ENCODE assay signal across 8 mouse cellular contexts in the genomic region with DNA sequence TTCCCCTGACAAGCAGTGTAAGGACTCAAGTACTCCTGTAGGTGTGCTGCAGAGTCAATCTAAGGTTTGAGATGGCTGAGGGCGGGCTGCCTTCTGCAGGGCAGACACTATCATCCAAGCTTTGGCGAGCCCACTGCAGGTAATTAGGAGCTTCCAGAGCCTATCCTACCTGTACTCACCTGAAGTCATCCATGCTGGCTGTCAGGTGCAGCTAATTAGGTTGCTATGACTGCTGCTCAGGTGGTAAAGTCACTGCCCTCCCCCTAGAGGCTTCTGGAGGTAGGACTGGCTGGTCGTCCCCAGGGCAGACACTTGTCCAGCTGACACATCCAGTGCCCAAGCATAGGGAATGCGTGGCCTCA. TPM values are rescaled to one million over a fixed set of nuclear protein-coding genes. Genes with fewer than 3 reads are reported as not detected.
A peak's percentile ranks its signal among the peaks of the same experiment; 100 is the strongest.
DNase-seq lines count a peak whose midpoint lies in the region; ATAC-seq and TF ChIP-seq lines count a peak whose summit lies in the region.

No protein-coding gene starts in this region.

- no peaks in the 10 kb centered on the region; the same call in 1 of the 2 replicates for H3K36me3 ChIP-seq in heart, adult 2 months (ENCODE audit: control insufficient read depth, insufficient read depth, low read length)
- H3K36me3 ChIP-seq in embryonic facial prominence, embryonic 14.5 days (ENCODE audit: control insufficient read depth, insufficient read depth, low read length), result peaks cover 53% of the 10 kb centered on the region
- peaks cover 45% of the 10 kb centered on the region for H3K36me3 ChIP-seq in intestine, embryonic 15.5 days
- H3K36me3 ChIP-seq in liver, embryonic 15.5 days (replicated peaks), result peaks cover 58% of the 10 kb centered on the region
- peaks cover 52% of the 10 kb centered on the region for H3K36me3 ChIP-seq in neural tube, embryonic 14.5 days (ENCODE audit: control insufficient read depth, insufficient read depth, low read length)

- peaks cover 3% of the 10 kb centered on the region for H3K27me3 ChIP-seq in heart, adult 2 months (ENCODE audit: control insufficient read depth, insufficient read depth, low read length)
- H3K27me3 ChIP-seq in embryonic facial prominence, embryonic 14.5 days (replicated peaks; ENCODE audit: control insufficient read depth, insufficient read depth, low read length), result no peaks in the 10 kb centered on the region
- H3K27me3 ChIP-seq in intestine, embryonic 15.5 days (replicated peaks), result peaks cover 3% of the 10 kb centered on the region; the same call in 1 of the 2 replicates
- H3K27me3 ChIP-seq in liver, embryonic 15.5 days, result peaks cover 29% of the 10 kb centered on the region
- H3K27me3 ChIP-seq in neural tube, embryonic 14.5 days (ENCODE audit: control insufficient read depth, insufficient read depth, low read length), result no peaks in the 10 kb centered on the region

- no peak overlapping the region for H3K27ac ChIP-seq in heart, adult 2 months
- no peak overlapping the region for H3K27ac ChIP-seq in embryonic facial prominence, embryonic 14.5 days (replicated peaks; ENCODE audit: low read depth, low read length)
- no peak overlapping the region for H3K27ac ChIP-seq in intestine, embryonic 15.5 days
- no peak overlapping the region for H3K27ac ChIP-seq in liver, embryonic 15.5 days (replicated peaks)
- peak overlapping the region; percentile 28; the same call in 1 of the 2 replicates for H3K27ac ChIP-seq in neural tube, embryonic 14.5 days (ENCODE audit: low read depth, low read length)

- no peak overlapping the region for H3K9ac ChIP-seq in heart, adult 2 months (ENCODE audit: low read depth, low read length)
- no peak overlapping the region for H3K9ac ChIP-seq in embryonic facial prominence, embryonic 14.5 days (ENCODE audit: low read depth, low read length)
- no peak overlapping the region for H3K9ac ChIP-seq in intestine, embryonic 15.5 days
- no peak overlapping the region for H3K9ac ChIP-seq in liver, embryonic 15.5 days
- no peak overlapping the region for H3K9ac ChIP-seq in neural tube, embryonic 14.5 days (replicated peaks; ENCODE audit: low read depth, low read length)

- no peak for TF ChIP-seq EP300 in heart, adult 2 months (IDR thresholded peaks at IDR 0.05; ENCODE audit: insufficient read depth, low read depth, low read length)

- no peaks in the 10 kb centered on the region for H3K9me3 ChIP-seq in embryonic facial prominence, embryonic 14.5 days (ENCODE audit: control insufficient read depth, low read length)
- H3K9me3 ChIP-seq in intestine, embryonic 15.5 days, result no peaks in the 10 kb centered on the region
- H3K9me3 ChIP-seq in liver, embryonic 15.5 days (replicated peaks), result no peaks in the 10 kb centered on the region
- H3K9me3 ChIP-seq in neural tube, embryonic 14.5 days (ENCODE audit: control insufficient read depth, low read length), result no peaks in the 10 kb centered on the region

- no peaks in the 10 kb centered on the region for H3K4me1 ChIP-seq in heart, adult 2 months (ENCODE audit: control insufficient read depth, insufficient read depth, low read length)
- H3K4me1 ChIP-seq in embryonic facial prominence, embryonic 14.5 days (ENCODE audit: control insufficient read depth, insufficient read depth, low read length), result peaks cover 25% of the 10 kb centered on the region
- peaks cover 28% of the 10 kb centered on the region for H3K4me1 ChIP-seq in intestine, embryonic 15.5 days (replicated peaks)
- H3K4me1 ChIP-seq in liver, embryonic 15.5 days (replicated peaks), result peaks cover 34% of the 10 kb centered on the region
- peaks cover 20% of the 10 kb centered on the region for H3K4me1 ChIP-seq in neural tube, embryonic 14.5 days (ENCODE audit: control insufficient read depth, insufficient read depth, low read length)

- peak; percentile 65 for TF ChIP-seq CTCF in heart, adult 2 months (IDR thresholded peaks at IDR 0.05)

- DNase-seq in heart, adult 2 months, result peak in 1 of 2 experiments; percentile 44
- DNase-seq in heart, adult 9 months (ENCODE audit: low spot score in 2 of 2), result no peak
- DNase-seq in R1 (ENCODE audit: low read depth, low spot score), result peak; percentile 60
- no peak for DNase-seq in embryonic facial prominence, embryonic 14.5 days (ENCODE audit: low spot score)
- no peak for DNase-seq in urinary bladder, adult 2 months (ENCODE audit: low spot score)

- intact Hi-C loops in heart, adult 2 months (cut with DNase I), result loop anchor here (1.0 to 5.0 kb wide), 4 partner anchors 28 to 137 kb away; a partner anchor contains a TSS

- no peaks in the 10 kb centered on the region for H3K79me2 ChIP-seq in heart, adult 2 months (replicated peaks; ENCODE audit: control insufficient read depth, insufficient read depth, low read length)

- no peak overlapping the region for H3K4me3 ChIP-seq in heart, adult 2 months
- H3K4me3 ChIP-seq in embryonic facial prominence, embryonic 14.5 days (ENCODE audit: low read depth, low read length), result no peak overlapping the region
- H3K4me3 ChIP-seq in intestine, embryonic 15.5 days (replicated peaks), result no peak overlapping the region
- no peak overlapping the region for H3K4me3 ChIP-seq in liver, embryonic 15.5 days (replicated peaks)
- H3K4me3 ChIP-seq in neural tube, embryonic 14.5 days (ENCODE audit: low read depth, low read length), result no peak overlapping the region

- TF ChIP-seq POLR2A in heart, adult 2 months (IDR thresholded peaks at IDR 0.05; ENCODE audit: insufficient read depth, low read depth, low read length), result no peak

- 60% methylated on average over 4 of the region's 4 CpGs for WGBS in heart, adult 2 months
- 56% methylated on average over 4 of the region's 4 CpGs for WGBS in embryonic facial prominence, embryonic 14.5 days
- WGBS in intestine, embryonic 15.5 days, result 48% methylated on average over 4 of the region's 4 CpGs
- WGBS in liver, embryonic 15.5 days (ENCODE audit: insufficient replicate concordance), result 47% methylated on average over 4 of the region's 4 CpGs
- 59% methylated on average over 4 of the region's 4 CpGs for WGBS in neural tube, embryonic 14.5 days

- no peak overlapping the region for H3K4me2 ChIP-seq in embryonic facial prominence, embryonic 14.5 days (ENCODE audit: low read depth, low read length)
- no peak overlapping the region for H3K4me2 ChIP-seq in intestine, embryonic 15.5 days (replicated peaks)
- H3K4me2 ChIP-seq in liver, embryonic 15.5 days, result no peak overlapping the region
- H3K4me2 ChIP-seq in neural tube, embryonic 14.5 days (ENCODE audit: low read depth, low read length), result no peak overlapping the region

- peak; percentile 21 for ATAC-seq in embryonic facial prominence, embryonic 14.5 days (ENCODE audit: low read depth)
- peak; percentile 48 for ATAC-seq in intestine, embryonic 15.5 days
- ATAC-seq in liver, embryonic 15.5 days (ENCODE audit: insufficient read depth), result peak; percentile 31
- ATAC-seq in neural tube, embryonic 14.5 days (ENCODE audit: low read depth), result peak; percentile 29

RNA-seq across cellular contexts. Expression of a gene that starts 28.5 kb away (rescaled TPM):
- 10 to 100 TPM; 13.4 to 16.8 TPM for total RNA-seq in heart, adult 2 months (2021)
- polyA plus RNA-seq in heart, adult 2 months (2012; rRNA removed), result 29.1 and 31.8 TPM in 2 replicates
- polyA plus RNA-seq in embryonic facial prominence, embryonic 14.5 days (2014; fragmentation: Nextera tagmentation; extraction: Ambion mirVana), result 32.8 and 36.9 TPM in 2 replicates
- polyA plus RNA-seq in intestine, embryonic 15.5 days (2015; fragmentation: Nextera tagmentation; extraction: Ambion mirVana), result 8.9 and 11.2 TPM in 2 replicates
- polyA plus RNA-seq in liver, embryonic 15.5 days (2015; fragmentation: Nextera tagmentation; extraction: Ambion mirVana), result 0.76 and 0.92 TPM in 2 replicates
- polyA plus RNA-seq in neural tube, embryonic 14.5 days (2014; fragmentation: Nextera tagmentation; extraction: Ambion mirVana), result 17.0 and 18.7 TPM in 2 replicates
- polyA plus RNA-seq in urinary bladder, adult 2 months (2012; rRNA removed), result 110 and 111 TPM in 2 replicates

RNA-seq across cellular contexts. Expression of a gene that starts 32.0 kb away (rescaled TPM):
- 10 to 100 TPM; 38.9 to 54.6 TPM for total RNA-seq in heart, adult 2 months (2021)
- polyA plus RNA-seq in heart, adult 2 months (2012; rRNA removed), result 50.5 and 68.3 TPM in 2 replicates
- polyA plus RNA-seq in embryonic facial prominence, embryonic 14.5 days (2014; fragmentation: Nextera tagmentation; extraction: Ambion mirVana), result 145 and 159 TPM in 2 replicates
- polyA plus RNA-seq in intestine, embryonic 15.5 days (2015; fragmentation: Nextera tagmentation; extraction: Ambion mirVana), result 153 and 154 TPM in 2 replicates
- polyA plus RNA-seq in liver, embryonic 15.5 days (2015; fragmentation: Nextera tagmentation; extraction: Ambion mirVana), result 63.8 and 72.0 TPM in 2 replicates
- 237 and 239 TPM in 2 replicates for polyA plus RNA-seq in neural tube, embryonic 14.5 days (2014; fragmentation: Nextera tagmentation; extraction: Ambion mirVana)
- polyA plus RNA-seq in urinary bladder, adult 2 months (2012; rRNA removed), result 105 and 116 TPM in 2 replicates

RNA-seq across cellular contexts. Expression of a gene that starts 59.3 kb away (rescaled TPM):
- not detected for total RNA-seq in heart, adult 2 months (2021)
- polyA plus RNA-seq in heart, adult 2 months (2012; rRNA removed), result not detected in 2 replicates
- polyA plus RNA-seq in embryonic facial prominence, embryonic 14.5 days (2014; fragmentation: Nextera tagmentation; extraction: Ambion mirVana), result 0.79 and 1.5 TPM in 2 replicates
- polyA plus RNA-seq in intestine, embryonic 15.5 days (2015; fragmentation: Nextera tagmentation; extraction: Ambion mirVana), result 0.82 and 1.9 TPM in 2 replicates
- 1.2 and 1.3 TPM in 2 replicates for polyA plus RNA-seq in liver, embryonic 15.5 days (2015; fragmentation: Nextera tagmentation; extraction: Ambion mirVana)
- polyA plus RNA-seq in neural tube, embryonic 14.5 days (2014; fragmentation: Nextera tagmentation; extraction: Ambion mirVana), result 1.4 and 2.7 TPM in 2 replicates
- 0.06 TPM in 1 of 2 replicates, not detected in the other for polyA plus RNA-seq in urinary bladder, adult 2 months (2012; rRNA removed)
